Mouse (Mus musculus): Measurements from ENCODE around the gene Wdr62.
"Not testable (repeated sequence)": the region's sequence is repeated elsewhere in the genome, so short reads cannot be mapped to it uniquely, and the experiment has no call there.

The Wdr62 gene

GRCm38 (mm10) chr7:30265531-30265930, 14.7 kb downstream of the Wdr62 start:
- in situ Hi-C loops (cut with MboI, MseI): no loop called here

- in situ Hi-C loops (cut with MboI, MseI): no loop called here
Measured at GRCm38 (mm10) chr7:30265041-30265440, 15.2 kb downstream of the Wdr62 start.

GRCm38 (mm10) chr7:30251956-30252954, 28.0 kb downstream of the Wdr62 start:
- in situ Hi-C loops (cut with MboI, MseI): no loop called here

- in situ Hi-C loops (cut with MboI, MseI): not testable (repeated sequence)
Measured at GRCm38 (mm10) chr7:30237374-30237773, 42.8 kb downstream of the Wdr62 start.

- in situ Hi-C loops (cut with MboI, MseI): no loop called here
Measured at GRCm38 (mm10) chr7:30235625-30236024, 44.6 kb downstream of the Wdr62 start, which contains the start of gene Ovol3. Ovol3 (minus strand) TSS chr7:30235725.

- in situ Hi-C loops (cut with MboI, MseI): no loop called here
Measured at GRCm38 (mm10) chr7:30235091-30235490, 45.1 kb downstream of the Wdr62 start.

GRCm38 (mm10) chr7:30234276-30234858, 45.9 kb downstream of the Wdr62 start:
- in situ Hi-C loops (cut with MboI, MseI): no loop called here

- in situ Hi-C loops (cut with MboI, MseI): no loop called here
Measured at GRCm38 (mm10) chr7:30233387-30233786, 46.8 kb downstream of the Wdr62 start.

GRCm38 (mm10) chr7:30232631-30233148, 47.5 kb downstream of the Wdr62 start:
- in situ Hi-C loops (cut with MboI, MseI): no loop called here

- in situ Hi-C loops (cut with MboI, MseI): no loop called here
Measured at GRCm38 (mm10) chr7:30231669-30232454, 48.4 kb downstream of the Wdr62 start, which contains the start of the genes Polr2i and Tbcb. Polr2i (plus strand) TSS chr7:30231948. Tbcb (minus strand) TSS chr7:30232272.

GRCm38 (mm10) chr7:30231328-30231668, 48.9 kb downstream of the Wdr62 start:
- in situ Hi-C loops (cut with MboI, MseI): no loop called here

GRCm38 (mm10) chr7:30224206-30224605, 56.0 kb downstream of the Wdr62 start:
- in situ Hi-C loops (cut with MboI, MseI): no loop called here

- in situ Hi-C loops (cut with MboI, MseI): no loop called here
Measured at GRCm38 (mm10) chr7:30222205-30222604, 58.0 kb downstream of the Wdr62 start.

GRCm38 (mm10) chr7:30221433-30221832, 58.8 kb downstream of the Wdr62 start:
- in situ Hi-C loops (cut with MboI, MseI): no loop called here

- in situ Hi-C loops (cut with MboI, MseI): no loop called here
Measured at GRCm38 (mm10) chr7:30220008-30220356, 60.2 kb downstream of the Wdr62 start.

- in situ Hi-C loops (cut with MboI, MseI): no loop called here
Measured at GRCm38 (mm10) chr7:30219293-30220007, 60.8 kb downstream of the Wdr62 start.

GRCm38 (mm10) chr7:30217277-30217676, 62.9 kb downstream of the Wdr62 start:
- in situ Hi-C loops (cut with MboI, MseI): no loop called here

GRCm38 (mm10) chr7:30216723-30217151, 63.5 kb downstream of the Wdr62 start:
- in situ Hi-C loops (cut with MboI, MseI): no loop called here

GRCm38 (mm10) chr7:30215875-30216274, 64.3 kb downstream of the Wdr62 start:
- in situ Hi-C loops (cut with MboI, MseI): no loop called here

- in situ Hi-C loops (cut with MboI, MseI): loop anchor here (5.0 kb wide), 1 partner anchor 42 kb away; no protein-coding TSS in a partner anchor
Measured at GRCm38 (mm10) chr7:30213881-30214280, 66.3 kb downstream of the Wdr62 start.

GRCm38 (mm10) chr7:30211025-30211424, 69.2 kb downstream of the Wdr62 start:
- in situ Hi-C loops (cut with MboI, MseI): loop anchor here (5.0 kb wide), 1 partner anchor 39 kb away; no protein-coding TSS in a partner anchor

Measured in regulatory T cell (primary cell).